Mouse (Mus musculus) liver, adult 2 months (tissue): Measurements from ENCODE around the gene Ehf.

Experiments
- CTCF ChIP-seq: fragments of 200-500 bp; IDR thresholded peaks from 2 replicates; pipeline ENCODE4 v1.5.1; 2011; ENCODE audit warnings: low read depth, low read length, control low read depth
- POLR2A ChIP-seq: fragments of 200-500 bp; IDR thresholded peaks from 2 replicates; pipeline ENCODE4 v1.6.1; 2011; ENCODE audit warnings: low read length, control low read depth; ENCODE audit not compliant: insufficient read depth; ENCODE audit errors: extremely low read depth

GRCm38 (mm10) chr2:103336000-103336399, 32.9 kb upstream of the Ehf start:
- TF ChIP-seq CTCF (no peak), POLR2A (no peak)
